Mouse (Mus musculus) MEL (cell line): Measurements from ENCODE around the gene Mmp28. TPM values are rescaled to one million over a fixed set of nuclear protein-coding genes. Genes with fewer than 3 reads are reported as not detected.

Source experiments
- DNase-seq: peaks from one replicate; pipeline ENCODE4 v3.0.0; 2011; ENCODE audit warnings: low read depth, low spot score
- H3K27ac ChIP-seq: 2 replicates; pipeline ENCODE4 v1.5.1; 2012; ENCODE audit warnings: low read depth, mild to moderate bottlenecking, control low read depth, low read length, moderate library complexity; ENCODE audit not compliant: control insufficient read depth
- H3K27me3 ChIP-seq, 2 experiments: fragments of 150-350 bp in 1 of 2; sonication (generic) in 1 of 2; 2 replicates each; pipeline ENCODE4 v1.6.1; 2012; ENCODE audit warnings: low read length in 2 of 2, mild to moderate bottlenecking in 2 of 2, improper control_type of control experiment in 1 of 2, moderate library complexity in 1 of 2; ENCODE audit not compliant: insufficient read depth in 2 of 2, control insufficient read depth in 1 of 2
- H3K36me3 ChIP-seq, 2 experiments: 2 replicates each; pipeline ENCODE4 v1.6.1; 2012 to 2014; ENCODE audit warnings: low read length in 2 of 2, improper control_type of control experiment in 1 of 2, inconsistent platforms in 1 of 2, mild to moderate bottlenecking in 1 of 2; ENCODE audit not compliant: insufficient read depth in 2 of 2, control insufficient read depth in 1 of 2
- H3K4me1 ChIP-seq, 2 experiments: fragments of 150-350 bp in 1 of 2; sonication (generic) in 1 of 2; 2 replicates each; pipeline ENCODE4 v1.6.1; 2012; ENCODE audit warnings: low read length in 2 of 2, improper control_type of control experiment in 1 of 2, mild to moderate bottlenecking in 1 of 2; ENCODE audit not compliant: insufficient read depth in 2 of 2, control insufficient read depth in 1 of 2
- H3K4me3 ChIP-seq, 2 experiments: fragments of 150-350 bp in 1 of 2; sonication (generic) in 1 of 2; 2 replicates each; pipeline ENCODE4 v1.5.1; 2012; ENCODE audit warnings: low read depth in 2 of 2, low read length in 2 of 2, mild to moderate bottlenecking in 2 of 2, moderate library complexity in 2 of 2, control low read depth in 1 of 2, improper control_type of control experiment in 1 of 2; ENCODE audit not compliant: control insufficient read depth in 1 of 2, insufficient read depth in 1 of 2
- H3K79me2 ChIP-seq: 2 replicates; pipeline ENCODE4 v1.6.1; 2012; ENCODE audit warnings: mild to moderate bottlenecking, low read length, moderate library complexity; ENCODE audit not compliant: control insufficient read depth, poor library complexity, insufficient read depth
- H3K9ac ChIP-seq: 2 replicates; pipeline ENCODE4 v1.6.1; 2012; ENCODE audit warnings: low read depth, mild to moderate bottlenecking, control low read depth, low read length, moderate library complexity; ENCODE audit not compliant: control insufficient read depth, poor library complexity, severe bottlenecking
- H3K9me3 ChIP-seq: fragments of 150-350 bp; sonication (generic); replicated peaks from 2 replicates; pipeline ENCODE4 v1.6.1; 2012; ENCODE audit warnings: mild to moderate bottlenecking, low read length, improper control_type of control experiment, moderate library complexity; ENCODE audit not compliant: insufficient read depth
- BHLHE40 ChIP-seq: IDR thresholded peaks from 2 replicates; pipeline ENCODE4 v1.6.1; 2012; ENCODE audit warnings: low read depth, mild to moderate bottlenecking, inconsistent platforms, low read length, improper control_type of control experiment, borderline replicate concordance
- CHD1 ChIP-seq: IDR thresholded peaks from 2 replicates; pipeline ENCODE4 v1.6.1; 2012; ENCODE audit warnings: low read depth, mild to moderate bottlenecking, inconsistent platforms, low read length, improper control_type of control experiment
- E2F4 ChIP-seq: IDR thresholded peaks from 2 replicates; pipeline ENCODE4 v1.6.1; 2011; ENCODE audit warnings: low read depth, low read length, improper control_type of control experiment, borderline replicate concordance
- ELF1 ChIP-seq: IDR thresholded peaks from 2 replicates; pipeline ENCODE4 v1.6.1; 2014; ENCODE audit warnings: low read depth, mild to moderate bottlenecking, inconsistent platforms, low read length, improper control_type of control experiment, moderate library complexity
- EP300 ChIP-seq, 2 experiments: IDR thresholded peaks; 2 replicates each; pipeline ENCODE4 v1.6.1; 2011; ENCODE audit warnings: improper control_type of control experiment in 2 of 2, low read length in 2 of 2, low read depth in 1 of 2, mild to moderate bottlenecking in 1 of 2
- ETS1 ChIP-seq: IDR thresholded peaks from 2 replicates; pipeline ENCODE4 v1.6.1; 2012; ENCODE audit warnings: low read depth, mild to moderate bottlenecking, inconsistent platforms, low read length, improper control_type of control experiment, moderate library complexity
- GATA1 ChIP-seq: IDR thresholded peaks from 2 replicates; pipeline ENCODE4 v1.6.1; 2011; ENCODE audit warnings: low read depth, low read length, improper control_type of control experiment
- HCFC1 ChIP-seq: IDR thresholded peaks from 2 replicates; pipeline ENCODE4 v1.6.1; 2012; ENCODE audit warnings: low read depth, mild to moderate bottlenecking, inconsistent platforms, low read length, improper control_type of control experiment, moderate library complexity
- MAX ChIP-seq: IDR thresholded peaks from 2 replicates; pipeline ENCODE4 v1.6.1; 2011; ENCODE audit warnings: low read length, improper control_type of control experiment
- MAZ ChIP-seq: IDR thresholded peaks from 2 replicates; pipeline ENCODE4 v1.6.1; 2012; ENCODE audit warnings: low read depth, mild to moderate bottlenecking, inconsistent platforms, low read length, improper control_type of control experiment
- MXI1 ChIP-seq: IDR thresholded peaks from 2 replicates; pipeline ENCODE4 v1.6.1; 2011; ENCODE audit warnings: mild to moderate bottlenecking, low read depth, low read length, improper control_type of control experiment
- MYB ChIP-seq: IDR thresholded peaks from 2 replicates; pipeline ENCODE4 v1.6.1; 2011; ENCODE audit warnings: mild to moderate bottlenecking, low read depth, low read length, improper control_type of control experiment
- MYC ChIP-seq: IDR thresholded peaks from 2 replicates; pipeline ENCODE4 v1.6.1; 2011; ENCODE audit warnings: low read depth, mild to moderate bottlenecking, low read length, improper control_type of control experiment, moderate library complexity
- NRF1 ChIP-seq: IDR thresholded peaks from 2 replicates; pipeline ENCODE4 v1.6.1; 2014; ENCODE audit warnings: low read depth, mild to moderate bottlenecking, inconsistent platforms, low read length, improper control_type of control experiment, moderate library complexity; ENCODE audit not compliant: poor library complexity, insufficient read depth, severe bottlenecking
- POLR2AphosphoS2 ChIP-seq: IDR thresholded peaks from 2 replicates; pipeline ENCODE4 v1.6.1; 2011; ENCODE audit warnings: low read length, improper control_type of control experiment
- RCOR1 ChIP-seq: IDR thresholded peaks from 2 replicates; pipeline ENCODE4 v1.6.1; 2012; ENCODE audit warnings: low read depth, mild to moderate bottlenecking, inconsistent platforms, low read length, improper control_type of control experiment
- SMC3 ChIP-seq: IDR thresholded peaks from 2 replicates; pipeline ENCODE4 v1.6.1; 2011; ENCODE audit warnings: low read depth, low read length, improper control_type of control experiment
- TAL1 ChIP-seq: IDR thresholded peaks from 2 replicates; pipeline ENCODE4 v1.6.1; 2012; ENCODE audit warnings: mild to moderate bottlenecking, inconsistent platforms, low read length, moderate library complexity, mixed read lengths
- UBTF ChIP-seq: IDR thresholded peaks from 2 replicates; pipeline ENCODE4 v1.6.1; 2012; ENCODE audit warnings: low read depth, mild to moderate bottlenecking, inconsistent platforms, low read length, improper control_type of control experiment, moderate library complexity, borderline replicate concordance; ENCODE audit not compliant: insufficient read depth
- USF2 ChIP-seq, 2 experiments: IDR thresholded peaks; 2 replicates each; pipeline ENCODE4 v1.6.1; 2011 to 2012; ENCODE audit warnings: improper control_type of control experiment in 2 of 2, low read length in 2 of 2, borderline replicate concordance in 1 of 2, inconsistent platforms in 1 of 2, low read depth in 1 of 2, mild to moderate bottlenecking in 1 of 2; ENCODE audit not compliant: insufficient read depth in 1 of 2
- ZC3H11A ChIP-seq: IDR thresholded peaks from 2 replicates; pipeline ENCODE4 v1.6.1; 2012; ENCODE audit warnings: low read depth, mild to moderate bottlenecking, inconsistent platforms, low read length, improper control_type of control experiment
- ZKSCAN1 ChIP-seq: IDR thresholded peaks from 2 replicates; pipeline ENCODE4 v1.6.1; 2012; ENCODE audit warnings: low read depth, mild to moderate bottlenecking, inconsistent platforms, low read length, improper control_type of control experiment, moderate library complexity
- ZMIZ1 ChIP-seq: IDR thresholded peaks from 2 replicates; pipeline ENCODE4 v1.6.1; 2012; ENCODE audit warnings: low read depth, mild to moderate bottlenecking, inconsistent platforms, low read length, improper control_type of control experiment, moderate library complexity
- polyA plus RNA-seq, 2 experiments: library from polyadenylated mRNA; stranded (reverse) in 1 of 2; unstranded in 1 of 2; fragments of >175 nt in 1 of 2; fragments of >200 nt in 1 of 2; gene quantifications; 2 replicates each; pipeline versions ENCODE4 v1.2.1 to v1.2.4; 2012; ENCODE audit warnings: low replicate concordance in 2 of 2, low read depth in 1 of 2; ENCODE audit not compliant: insufficient read length in 2 of 2, insufficient read depth in 1 of 2, missing spikeins in 1 of 2
- total RNA-seq: library from RNA; depleted of rRNA; stranded (reverse); fragments of 300-350 nt; gene quantifications from 2 replicates; pipeline ENCODE4 v1.2.3, GENCODE M21; 2012

Gene Mmp28
- total and polyA plus RNA-seq, 3 experiments: 0.03 TPM; not detected in 2

GRCm38 (mm10) chr11:83409087-83409754 lies 53.6 kb downstream of the Mmp28 start, which contains the start of gene Rasl10b:
Gene Rasl10b, plus strand, starts transcription at chr11:83409137.
- no peaks in the 10 kb centered on the region for H3K79me2 ChIP-seq
- no peaks in the 10 kb centered on the region for H3K9me3 ChIP-seq
- H3K9ac ChIP-seq: no peak within 1 kb of the TSS
- H3K4me3 ChIP-seq: no peak within 1 kb of the TSS
- H3K4me1 ChIP-seq: no peaks in the 10 kb centered on the region
- TF ChIP-seq ZMIZ1 (no peak), HCFC1 (no peak), E2F4 (no peak), RCOR1 (no peak), MXI1 (no peak), NRF1 (no peak), BHLHE40 (no peak), UBTF (no peak), ELF1 (no peak), CHD1 (no peak), GATA1 (no peak), MAZ (no peak), MYC (no peak), POLR2AphosphoS2 (no peak), SMC3 (no peak)
- no peak within 1 kb of the TSS for H3K27ac ChIP-seq
- peaks cover 2 to 8% of the 10 kb centered on the region in 2 experiments; a peak in 3 of 4 replicates for H3K27me3 ChIP-seq
- DNase-seq: no peak
- H3K36me3 ChIP-seq: no peaks in the 10 kb centered on the region

GRCm38 (mm10) chr11:83408242-83408641 lies 54.6 kb downstream of the Mmp28 start:
- Histone ChIP-seq H3K79me2 (no peaks in the 10 kb centered on the region), H3K27ac (no peak overlapping the region)
- no peak for DNase-seq
- TF ChIP-seq USF2 (IDR thresholded peaks at IDR 0.05; ENCODE audit: borderline replicate concordance in 1 of 2, insufficient read depth in 1 of 2, low read depth in 1 of 2, low read length in 2 of 2) (no peak), ZKSCAN1 (no peak), BHLHE40 (no peak), MYC (no peak), MXI1 (no peak), HCFC1 (no peak), UBTF (no peak), ELF1 (no peak), MAX (no peak), CHD1 (no peak), TAL1 (no peak), NRF1 (no peak), EP300 (IDR thresholded peaks at IDR 0.05; ENCODE audit: low read depth in 1 of 2, low read length in 2 of 2) (no peak), MYB (no peak), RCOR1 (no peak), ZC3H11A (no peak), ETS1 (no peak)
- TF ChIP-seq, all 39 proteins: peak for 0
- Histone ChIP-seq H3K36me3 (no peaks in the 10 kb centered on the region), H3K27me3 (peaks cover 0 to 8% of the 10 kb centered on the region in 2 experiments; a peak in 2 of 4 replicates), H3K9ac (no peak overlapping the region), H3K9me3 (no peaks in the 10 kb centered on the region), H3K4me3 (no peak overlapping the region), H3K4me1 (no peaks in the 10 kb centered on the region)
